Mouse (Mus musculus): Measurements from ENCODE around the gene Trim47. TPM values are rescaled to one million over a fixed set of nuclear protein-coding genes. Genes with fewer than 3 reads are reported as not detected.
A peak's percentile ranks its signal among the peaks of the same experiment; 100 is the strongest.

Gene Trim47
- total RNA-seq (2021), result 10 to 100 TPM in 1 of 2 experiments, 1 to 10 TPM in 1; 7.9 to 14.5 TPM
- long read RNA-seq, experiment 1, transcript Trim47-202 (6 exons, 2,192 nt), result major isoform, 12 of 19 reads
- long read RNA-seq, experiment 1, transcript Trim47-201 (6 exons, 2,204 nt), result minor isoform, 5 of 19 reads
- long read RNA-seq, experiment 1, partial matches to known transcripts, result 0 of 19 reads
- long read RNA-seq, experiment 1, other reads (novel, unspliced or antisense), result 2 of 19 reads
- long read RNA-seq, experiment 2, transcript Trim47-202 (6 exons, 2,192 nt), result major isoform, 15 of 28 reads
- long read RNA-seq, experiment 2, transcript Trim47-201 (6 exons, 2,204 nt), result minor isoform, 6 of 28 reads
- long read RNA-seq, experiment 2, partial matches to known transcripts, result 1 of 28 reads
- long read RNA-seq, experiment 2, other reads (novel, unspliced or antisense), result 3 of 28 reads

DNA sequence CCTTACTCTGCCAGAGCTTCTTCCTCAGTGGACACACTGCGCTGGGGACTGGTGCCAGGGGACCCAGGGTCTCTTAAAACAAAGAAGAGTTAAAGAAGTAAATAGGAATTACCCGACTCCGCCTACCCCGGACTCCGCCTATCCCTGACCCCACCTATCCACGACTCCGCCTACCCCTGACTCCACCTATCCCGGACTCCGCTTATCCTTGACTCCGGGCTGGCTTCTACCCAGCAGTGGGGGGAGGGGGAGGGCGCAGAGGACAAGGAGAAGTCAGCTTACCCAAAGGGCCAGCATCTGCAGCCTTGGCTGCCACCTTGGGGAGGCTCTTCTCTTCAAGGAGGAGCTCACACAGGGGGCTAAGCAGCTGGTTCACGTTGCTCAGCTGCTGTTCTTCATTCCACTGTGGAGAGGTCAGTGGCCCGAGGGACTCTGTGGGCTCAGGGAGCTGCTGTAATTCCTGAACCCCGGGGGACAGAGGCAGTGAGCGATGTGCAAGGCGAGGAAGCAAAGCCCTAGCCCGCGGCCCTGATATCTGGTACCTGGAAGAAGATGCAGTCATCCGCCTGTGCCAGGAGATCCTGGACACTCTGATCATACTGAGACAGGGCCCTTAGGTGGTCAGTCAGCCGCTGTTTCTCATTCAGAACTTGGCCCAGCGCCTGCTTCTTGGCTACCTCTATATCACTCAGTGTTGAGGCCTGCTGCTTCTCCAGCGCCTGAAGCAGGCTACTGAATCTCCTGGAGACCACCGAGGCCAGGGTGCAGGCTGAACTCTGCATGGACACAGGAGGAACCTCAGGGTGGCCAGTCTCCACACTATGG, at the start of gene Trim47:
Gene Trim47, minus strand, starts transcription at position 55 of the 825 bp plus-strand sequence.
- DNase-seq, result peak; percentile 69

DNA sequence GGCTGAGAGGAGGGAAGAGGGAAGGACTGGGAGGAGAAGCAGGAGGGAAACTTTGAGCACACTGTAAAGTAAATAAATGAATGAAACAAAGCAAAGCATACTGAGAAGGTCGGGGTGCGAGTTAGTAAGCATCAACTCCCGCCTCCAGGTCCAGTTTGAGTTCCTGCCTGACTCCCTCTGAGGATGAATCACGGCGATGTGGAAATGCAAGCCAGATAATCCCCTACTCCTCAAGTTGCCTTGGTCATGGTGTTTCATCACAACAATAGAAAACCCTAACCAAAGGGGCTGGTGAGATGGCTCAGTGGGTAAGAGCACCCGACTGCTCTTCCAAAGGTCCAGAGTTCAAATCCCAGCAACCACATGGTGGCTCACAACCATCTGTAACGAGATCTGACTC, 49.0 kb upstream of the Trim47 start:
- no peak for DNase-seq

DNA sequence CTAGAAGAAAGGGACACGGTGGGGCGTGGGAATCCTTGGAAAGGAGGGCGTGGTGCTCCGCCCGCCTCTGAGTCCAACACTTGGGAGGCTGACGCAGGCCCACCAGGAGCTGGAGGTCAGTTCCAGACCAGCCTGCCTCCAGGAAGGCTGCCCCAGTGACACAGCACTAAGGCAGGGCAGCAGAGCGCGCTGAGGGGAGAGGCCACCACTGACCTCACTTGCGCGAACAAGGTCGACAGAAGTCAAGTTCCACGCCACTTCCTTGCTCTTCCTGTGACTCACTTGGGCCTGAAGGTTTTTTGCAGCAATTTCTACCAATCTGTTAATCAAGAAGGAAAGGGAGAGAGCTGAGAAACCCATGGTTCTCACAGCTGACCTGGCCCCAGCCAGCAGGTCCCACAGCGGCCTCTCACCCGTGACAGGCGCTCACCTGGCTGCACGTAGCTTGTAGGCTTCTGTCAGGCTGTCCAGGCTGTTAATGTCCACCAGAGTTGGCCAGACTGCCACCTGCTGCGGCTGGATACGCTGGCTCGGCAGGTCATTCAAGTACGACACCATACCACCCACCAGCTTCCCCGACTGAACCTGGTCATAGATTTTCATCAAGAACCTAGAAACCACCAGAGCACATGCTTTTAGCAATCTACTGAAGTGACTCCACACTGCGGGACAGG, 47.9 kb upstream of the Trim47 start:
- DNase-seq, result no peak

DNA sequence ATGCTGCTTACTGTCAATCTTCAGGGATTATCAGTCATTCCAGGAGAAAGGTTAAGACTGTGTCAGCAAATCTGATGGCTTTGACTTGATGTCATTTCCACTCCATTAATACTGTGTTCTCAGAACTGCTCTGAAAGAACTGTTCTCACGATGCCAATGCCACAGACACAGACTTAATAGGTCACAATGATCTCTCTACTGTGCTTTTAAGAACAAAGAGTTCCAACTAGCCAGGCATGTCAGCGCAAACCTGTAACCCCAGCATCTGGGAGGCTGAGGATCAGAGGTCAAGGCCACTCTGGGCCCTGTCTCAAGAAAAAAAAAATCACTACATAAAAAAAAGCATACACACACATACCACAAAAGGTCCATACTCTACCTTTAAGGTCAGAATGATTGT, 44.9 kb upstream of the Trim47 start:
- DNase-seq, result no peak

DNA sequence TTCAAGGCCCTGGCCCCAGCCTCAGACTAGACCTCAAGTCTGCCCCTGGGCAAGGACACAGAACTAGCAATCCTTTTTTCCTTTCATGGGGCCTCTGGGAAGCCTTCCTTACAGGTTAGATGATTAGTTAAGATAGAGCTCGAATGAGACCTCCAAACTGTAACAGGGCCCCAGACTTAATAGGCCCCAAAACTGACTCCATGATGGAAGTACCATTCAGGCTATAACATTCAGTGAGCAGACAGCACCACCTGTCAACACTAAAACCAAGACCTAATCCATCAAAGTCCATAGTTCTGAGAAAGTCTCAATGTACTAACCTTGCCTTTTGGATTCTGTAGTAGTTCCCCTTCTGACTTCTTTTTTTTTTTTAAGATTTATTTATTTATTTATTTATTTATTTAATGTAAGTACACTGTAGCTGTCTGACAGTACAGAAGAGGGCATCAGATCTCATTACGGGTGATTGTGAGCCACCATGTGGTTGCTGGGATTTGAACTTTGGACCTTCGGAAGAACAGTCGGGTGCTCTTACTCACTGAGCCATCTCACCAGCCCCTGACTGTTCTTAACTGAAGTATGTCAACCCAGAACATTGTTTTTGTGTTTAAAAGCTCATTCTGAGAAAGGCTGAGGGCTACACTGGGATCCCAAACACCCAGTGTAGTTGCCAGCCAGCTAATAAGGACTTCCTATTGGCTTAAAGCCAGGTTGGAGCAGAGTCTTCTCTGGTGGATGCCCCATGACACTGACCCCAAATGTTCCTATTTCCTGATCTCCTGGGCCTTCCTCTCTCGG, 43.2 kb upstream of the Trim47 start:
- no peak for DNase-seq

DNA sequence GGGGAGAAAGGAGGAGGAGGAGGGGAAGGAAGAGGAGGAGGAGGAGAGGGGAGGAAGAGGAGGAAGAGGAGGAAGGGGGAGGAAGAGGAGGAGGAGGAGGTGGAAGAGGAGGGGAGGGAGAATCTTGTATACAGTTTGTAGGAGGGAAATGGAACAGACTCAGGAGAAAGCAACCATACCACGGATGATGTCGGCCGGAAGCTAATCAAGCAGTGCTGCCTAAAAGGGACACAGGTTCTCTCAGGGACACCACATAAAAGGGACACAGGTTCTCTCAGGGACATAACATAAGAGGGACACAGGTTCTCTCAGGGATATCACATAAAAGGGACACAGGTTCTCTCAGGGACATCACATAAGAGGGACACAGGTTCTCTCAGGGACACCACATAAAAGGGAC, 42.2 kb upstream of the Trim47 start:
- DNase-seq, result no peak

DNA sequence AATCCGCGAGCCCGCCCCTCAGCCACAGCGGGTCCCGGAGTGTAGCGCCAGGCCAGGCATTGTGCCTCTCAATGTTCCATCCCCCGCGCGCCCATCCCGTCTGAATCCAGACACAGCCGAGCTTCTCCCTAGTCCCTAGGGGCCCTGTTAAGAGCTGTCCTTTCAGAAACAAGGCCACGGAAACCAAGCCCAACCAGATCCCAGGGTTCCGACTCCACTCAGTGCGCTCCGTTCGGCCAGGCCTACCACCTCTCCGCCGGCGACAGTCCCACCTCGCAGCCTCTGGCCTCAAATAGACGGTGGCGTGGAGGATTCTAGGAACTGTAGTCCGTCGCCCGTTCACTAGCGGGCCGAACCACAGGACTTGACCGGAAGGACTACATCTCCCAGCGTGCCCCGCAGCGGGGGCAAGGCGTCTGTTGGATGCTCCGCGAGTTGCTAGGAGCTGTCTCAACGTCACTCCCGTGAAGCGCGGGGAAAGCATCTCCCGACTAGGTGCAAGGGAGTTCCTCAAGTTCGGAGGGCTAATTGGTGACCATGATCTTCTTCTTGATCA, 41.0 kb upstream of the Trim47 start, which contains the start of gene Fbf1:
Gene Fbf1, minus strand, starts transcription at position 283 of the 556 bp plus-strand sequence.
- DNase-seq, result peak; percentile 95

DNA sequence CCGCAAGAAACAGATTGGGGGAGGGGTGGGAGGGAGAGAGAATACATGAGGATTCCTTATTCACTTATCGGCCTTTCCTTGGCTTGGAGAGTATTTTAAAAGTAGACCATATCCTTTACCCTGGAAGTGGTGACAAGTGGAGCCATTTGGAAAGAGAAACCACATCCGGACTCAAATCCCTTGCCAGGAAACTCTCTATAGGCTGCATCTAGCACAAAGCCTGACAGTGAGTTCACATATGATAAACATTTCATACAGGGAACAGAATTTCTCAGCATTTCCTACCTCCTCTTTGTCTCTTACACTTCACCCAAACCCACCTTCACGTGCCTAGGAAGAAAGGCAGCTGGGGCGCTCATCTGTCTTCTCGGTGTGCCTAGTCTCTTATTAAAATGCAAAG, 40.2 kb upstream of the Trim47 start:
- DNase-seq, result no peak

DNA sequence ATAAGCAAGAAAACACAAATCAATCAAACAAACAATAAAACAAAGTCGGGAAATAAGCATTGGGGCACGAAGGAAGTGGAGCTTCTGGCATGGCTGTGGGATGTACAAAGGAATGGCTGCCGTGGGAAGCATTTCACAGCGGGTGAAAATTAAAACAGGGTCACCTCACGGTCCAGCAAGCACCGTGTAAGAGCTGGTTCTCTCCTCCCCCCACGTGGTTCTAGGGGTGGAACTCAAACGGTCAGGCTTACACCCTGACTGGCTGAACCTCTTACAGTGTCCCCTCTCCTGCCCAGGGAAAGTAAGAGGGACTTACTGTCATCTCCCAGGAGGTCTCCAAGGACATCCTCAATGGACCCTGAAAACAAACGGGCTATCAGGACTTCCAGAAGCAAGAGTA, 36.0 kb upstream of the Trim47 start:
- DNase-seq, result no peak

DNA sequence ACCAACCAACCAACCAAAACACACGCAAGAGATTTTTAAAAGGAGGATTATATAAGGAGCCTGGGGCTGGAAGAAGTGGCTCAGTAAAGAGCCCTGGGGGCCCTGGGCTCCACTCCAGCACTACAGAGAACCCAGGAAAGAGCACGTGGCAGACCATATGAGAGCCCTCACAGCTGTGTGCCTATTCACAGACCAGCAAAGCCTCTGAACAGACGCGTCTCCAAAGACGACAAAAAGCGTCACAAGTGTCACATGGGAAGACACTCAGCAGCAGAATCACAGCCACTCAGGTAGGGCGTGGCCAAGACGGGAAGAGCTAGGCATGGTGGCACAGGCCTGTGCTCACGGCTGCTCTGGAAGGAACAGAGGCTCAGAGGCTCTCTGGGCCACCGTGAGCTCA, 35.1 kb upstream of the Trim47 start:
- no peak for DNase-seq

DNA sequence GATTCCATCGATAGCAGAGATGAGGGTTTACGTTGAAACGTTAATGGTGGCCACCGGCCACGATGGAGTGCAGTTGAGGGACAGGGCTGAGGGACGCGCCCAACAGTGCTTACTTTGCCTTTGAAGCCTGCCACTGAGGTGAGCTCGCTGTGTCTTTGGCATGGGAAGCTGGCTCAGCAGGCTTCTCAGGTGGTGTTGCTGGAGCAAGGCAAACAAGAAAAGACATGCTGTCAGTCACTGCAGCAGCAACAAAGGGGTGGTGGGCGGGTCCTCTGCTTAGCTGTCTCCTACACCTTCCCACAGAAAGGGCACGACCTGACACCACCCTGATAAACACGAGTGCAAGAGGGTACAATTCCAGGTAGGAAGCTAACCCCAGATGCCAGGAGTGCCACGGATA, 34.3 kb upstream of the Trim47 start:
- DNase-seq, result no peak

DNA sequence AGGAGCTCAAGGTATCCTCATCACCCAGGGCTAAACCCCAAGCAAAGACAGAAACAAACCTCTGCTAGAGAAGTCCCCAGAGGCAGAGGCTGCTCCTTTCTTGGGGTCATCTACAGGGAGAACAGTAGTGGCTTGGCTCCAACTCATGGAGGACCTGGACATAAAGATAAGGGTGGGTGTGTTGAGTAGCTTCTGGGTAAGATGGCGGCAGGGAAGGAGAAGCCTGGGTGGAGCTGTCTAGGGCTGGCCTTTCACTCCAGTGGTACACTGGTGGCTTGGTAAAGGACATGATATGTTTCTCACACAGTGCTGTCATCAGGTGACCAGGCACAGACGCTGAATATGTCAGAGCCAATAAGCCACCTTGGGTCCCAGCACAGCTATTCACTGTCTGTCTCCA, 23.9 kb upstream of the Trim47 start:
- no peak for DNase-seq

DNA sequence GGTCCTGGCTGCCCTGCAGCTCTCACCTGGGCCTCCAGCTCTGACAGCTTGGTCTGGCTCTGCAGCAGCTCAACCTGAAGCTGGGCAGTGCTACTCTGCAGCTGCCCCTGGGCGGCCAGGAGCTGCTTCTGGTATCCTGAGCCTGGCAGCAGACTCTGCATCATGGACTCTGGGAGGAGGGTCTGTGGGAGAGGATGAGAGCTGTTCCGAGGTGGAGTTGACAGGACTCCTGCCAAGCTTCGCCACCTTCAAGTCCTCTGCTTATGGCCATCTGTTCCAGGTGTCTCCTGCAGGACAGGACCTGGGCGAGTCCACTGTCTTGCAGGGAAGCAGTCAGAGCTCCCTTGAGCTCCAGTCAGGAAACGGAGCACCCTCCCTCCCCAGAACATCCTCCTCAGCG, 22.3 kb upstream of the Trim47 start:
- DNase-seq, result no peak

DNA sequence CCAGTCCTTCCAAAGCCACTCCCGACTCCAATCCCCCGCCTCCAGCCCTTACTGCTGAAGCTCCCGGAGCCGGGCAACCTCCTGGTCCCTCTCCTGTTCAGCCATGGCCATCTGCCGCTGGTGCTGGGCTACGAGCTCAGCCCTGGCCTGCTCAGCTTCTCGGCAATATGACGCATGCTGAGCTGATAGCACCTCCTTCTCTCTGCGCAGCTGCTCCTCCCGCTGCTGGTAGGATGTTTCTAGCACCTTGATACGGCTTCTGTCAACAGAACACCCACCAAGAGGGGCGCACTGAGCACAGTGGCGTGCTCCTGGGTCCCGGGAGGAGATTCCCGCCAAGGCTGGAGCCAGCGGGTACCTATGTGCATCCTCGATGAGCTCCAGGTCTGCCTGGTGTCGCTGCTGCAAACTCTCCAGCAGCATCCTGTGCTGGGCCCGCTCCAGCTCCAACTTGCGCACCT, 21.8 kb upstream of the Trim47 start:
- DNase-seq, result no peak

DNA sequence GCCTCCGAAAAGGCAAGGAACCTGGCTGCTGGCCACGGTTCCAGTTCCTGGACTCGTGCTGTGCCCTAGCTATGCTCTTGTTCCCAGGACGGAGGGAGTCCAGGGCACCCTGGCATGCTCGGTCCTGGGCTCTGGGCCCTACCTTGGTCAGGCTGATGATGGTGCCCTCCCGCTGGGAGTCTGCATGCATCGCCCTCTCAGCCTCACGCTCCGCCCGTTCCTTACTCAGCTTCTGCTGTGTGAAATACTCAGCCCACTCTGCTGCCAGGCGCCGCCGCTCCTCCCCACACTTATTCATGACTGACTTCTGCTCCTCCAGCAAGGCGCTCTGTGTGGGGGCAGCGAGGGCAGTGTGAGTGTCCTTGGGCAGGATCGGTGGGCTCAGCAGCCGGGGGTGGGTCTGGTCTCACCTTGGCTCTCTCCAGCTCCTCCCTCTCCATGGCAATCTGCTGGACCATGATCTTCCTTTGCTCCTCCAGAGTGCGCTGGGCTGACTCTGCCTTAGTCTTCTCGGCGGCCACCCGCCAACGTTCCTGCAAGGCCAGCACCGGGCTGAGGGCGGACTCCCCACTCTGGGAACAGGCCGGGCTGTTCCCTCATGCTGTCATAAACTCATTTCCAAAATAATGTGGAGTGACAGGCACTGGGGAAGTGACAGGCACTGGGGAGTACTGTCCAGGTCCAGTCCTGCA, 19.4 kb upstream of the Trim47 start:
- DNase-seq, result no peak

DNA sequence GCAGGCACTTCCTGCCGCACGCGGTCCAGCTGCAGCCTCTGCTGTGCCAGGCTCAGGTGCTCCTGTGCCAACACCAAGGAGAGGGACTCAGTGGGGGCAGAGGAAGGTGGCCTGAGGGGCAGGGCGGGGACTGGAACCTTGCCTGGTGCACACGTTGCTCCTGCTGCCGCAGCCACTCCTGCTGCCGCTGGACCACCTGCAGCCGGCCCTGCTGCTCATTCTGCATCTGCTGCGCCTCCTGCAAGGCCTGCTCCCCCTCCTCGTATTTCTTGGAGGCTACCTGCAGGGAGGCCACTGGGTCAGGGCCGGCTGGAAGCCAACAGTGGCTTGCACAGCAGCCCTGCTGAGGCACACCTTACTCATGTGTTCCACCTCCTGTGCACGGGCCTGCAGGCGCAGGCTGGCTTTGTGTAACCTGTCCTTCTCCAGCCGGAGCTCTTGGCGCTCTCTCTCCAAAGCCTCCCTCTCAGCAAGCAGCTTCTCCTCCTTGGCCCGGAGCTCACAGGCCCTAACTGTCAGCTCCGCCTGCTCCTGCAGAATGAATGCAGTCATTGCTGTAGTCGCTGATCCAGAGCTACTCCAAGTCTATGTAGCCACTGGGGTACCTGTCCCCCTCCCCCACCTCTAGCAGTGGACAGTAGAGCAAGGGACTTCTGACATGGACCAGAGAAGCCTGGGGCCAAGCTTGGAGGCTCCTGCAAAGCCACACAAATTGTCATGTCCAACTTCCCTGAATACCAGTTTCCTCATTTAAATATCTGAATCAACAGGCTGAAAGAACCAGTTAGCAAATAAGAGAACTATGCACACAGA, 18.7 kb upstream of the Trim47 start:
- no peak for DNase-seq

DNA sequence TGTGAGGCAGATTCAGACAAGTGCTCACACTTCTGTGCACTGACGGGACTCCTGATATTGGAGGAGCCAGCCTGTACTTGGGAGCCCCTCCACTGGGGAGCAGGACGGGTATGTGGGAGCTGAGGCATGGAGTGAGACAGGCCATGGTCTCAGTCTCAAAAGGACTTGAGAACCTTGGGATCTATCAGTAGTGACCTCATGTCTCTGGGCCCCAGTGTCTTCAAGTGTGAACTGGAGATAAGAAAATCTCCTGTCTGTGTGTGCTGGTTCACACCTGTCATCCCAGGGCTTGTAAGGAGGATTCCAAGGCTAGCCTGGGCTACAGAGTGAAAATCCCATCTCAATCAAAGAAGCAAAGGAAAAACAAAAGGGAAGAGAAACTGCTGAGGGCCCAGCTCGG, 16.5 kb upstream of the Trim47 start:
- DNase-seq, result no peak

DNA sequence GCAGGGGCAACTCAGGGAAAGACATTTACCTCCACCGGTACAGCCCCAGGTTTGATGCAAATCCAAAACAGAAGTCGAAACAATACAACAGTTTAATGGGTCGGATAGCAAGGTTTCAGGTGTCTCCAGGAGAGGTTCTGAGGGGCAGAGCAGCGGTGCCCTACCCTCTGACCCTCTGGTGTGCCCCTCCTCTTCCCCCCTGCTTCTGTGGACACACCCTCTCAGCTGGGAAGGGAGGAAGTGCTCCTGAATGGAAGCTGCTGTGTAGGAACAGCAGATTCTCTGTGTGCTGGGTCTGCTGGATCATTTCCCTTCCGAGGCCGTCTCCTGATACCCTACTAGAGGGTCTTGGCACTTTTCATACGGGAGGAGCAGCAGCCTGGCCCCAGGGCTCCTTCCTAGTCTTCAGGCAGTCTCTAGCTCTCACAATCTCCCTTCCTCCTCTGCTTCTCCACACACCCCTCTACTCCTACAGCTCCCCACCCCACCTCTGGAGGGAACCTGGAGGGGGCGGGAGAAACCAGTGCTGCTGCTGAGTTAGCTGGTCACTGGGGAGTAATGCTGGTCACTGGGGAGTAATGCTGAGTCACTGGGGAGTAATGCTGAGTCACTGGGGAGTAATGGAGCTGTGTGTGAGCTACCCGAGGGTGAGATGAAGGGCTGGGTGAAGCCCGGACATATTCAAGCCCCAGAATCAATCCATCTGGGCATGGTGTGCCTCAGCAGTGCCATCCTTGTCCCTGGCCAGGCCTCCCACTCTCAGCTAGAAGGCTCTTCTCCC, 15.4 kb upstream of the Trim47 start:
- no peak for DNase-seq

DNA sequence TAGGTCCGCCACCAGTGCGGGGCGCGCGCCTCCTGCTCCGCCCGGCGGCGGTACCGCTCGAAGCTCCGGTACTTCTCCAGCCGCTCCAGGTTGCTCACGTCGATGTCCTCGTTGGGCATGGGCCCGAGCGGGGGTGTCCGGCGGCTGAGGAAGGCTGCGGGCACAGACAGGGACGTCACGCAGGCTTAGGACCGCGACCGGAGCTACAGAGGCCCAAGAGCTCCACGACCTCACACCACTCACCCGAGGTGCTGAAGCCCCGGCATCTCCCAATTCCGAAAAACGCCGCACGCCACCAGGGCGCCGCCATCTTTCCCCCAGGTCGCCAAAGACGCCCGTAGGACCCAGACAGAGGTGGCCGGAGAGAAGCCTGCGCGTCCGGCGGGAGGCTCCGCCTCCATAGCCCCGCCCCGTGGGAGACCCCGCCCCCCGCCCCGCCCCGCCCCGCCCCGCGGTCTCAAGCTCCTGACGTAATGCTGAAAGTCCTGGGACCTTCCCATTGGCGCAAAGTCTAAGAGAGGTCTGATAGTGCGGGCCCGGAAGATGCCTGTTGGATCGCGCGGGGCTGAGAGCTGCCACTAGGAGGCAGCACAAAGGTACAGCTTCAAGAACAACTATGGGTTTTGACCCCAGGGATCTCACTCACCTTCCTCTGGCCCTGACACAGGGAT, 11.6 kb upstream of the Trim47 start, which contains the start of gene Mrpl38:
Gene Mrpl38, minus strand, starts transcription at position 401 of the 671 bp plus-strand sequence.
- DNase-seq, result peak; percentile 92
